Mouse (Mus musculus): ENCODE measurements at regions not wholly inside any gene's neighbourhood (a gene's known extent, or its start where the extent isn't known, plus 50 kb on each side); places are given as distances from the start of the nearest gene placed in this dataset.

GRCm38 (mm10) chr6:143375951-143376713, 209.1 kb downstream of the Etnk1 start:
- no peak for DNase-seq

GRCm38 (mm10) chr6:143377121-143377520, 210.1 kb downstream of the Etnk1 start:
- DNase-seq: no peak

- DNase-seq: no peak
These were observed 211.1 kb downstream of the Etnk1 start for GRCm38 (mm10) chr6:143378126-143378525.

GRCm38 (mm10) chr6:143380490-143380889, 213.5 kb downstream of the Etnk1 start:
- DNase-seq: no peak

GRCm38 (mm10) chr6:143386597-143387450, 219.8 kb downstream of the Etnk1 start:
- no peak for DNase-seq

DNA sequence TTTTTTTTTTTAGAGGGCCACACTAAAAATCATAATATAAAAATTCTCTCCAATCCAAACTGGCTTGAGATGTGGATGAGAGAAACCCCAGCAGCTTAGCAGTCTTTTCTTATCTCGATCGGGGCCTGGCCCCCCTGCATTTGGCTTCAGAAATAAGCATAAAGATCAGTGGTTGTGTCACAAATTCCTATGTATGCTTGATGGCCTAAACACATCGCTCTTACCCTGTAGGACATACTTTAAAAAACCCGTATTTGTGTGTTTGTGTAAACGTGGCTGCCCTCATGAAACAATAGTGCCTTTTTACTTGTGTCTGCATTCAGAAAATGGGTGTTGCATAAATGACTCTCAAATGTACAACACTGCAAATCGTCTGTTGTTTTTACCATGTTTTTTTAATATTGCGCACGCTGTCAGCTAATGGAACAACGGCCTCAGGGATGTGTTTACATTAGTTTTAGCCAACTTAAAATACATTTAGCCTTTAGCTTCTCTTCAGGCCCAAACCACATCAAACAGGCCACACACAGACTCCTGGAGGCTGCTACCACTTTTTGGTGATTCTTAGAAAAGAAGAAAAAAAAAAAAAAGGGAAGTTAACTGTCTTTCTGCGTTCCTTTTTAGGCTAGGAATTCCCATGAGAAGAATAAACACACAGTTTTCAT, 226.7 kb downstream of the Etnk1 start:
- no peak for DNase-seq

- DNase-seq: no peak
These were observed 227.4 kb downstream of the Etnk1 start for GRCm38 (mm10) chr6:143394377-143394776.

DNA sequence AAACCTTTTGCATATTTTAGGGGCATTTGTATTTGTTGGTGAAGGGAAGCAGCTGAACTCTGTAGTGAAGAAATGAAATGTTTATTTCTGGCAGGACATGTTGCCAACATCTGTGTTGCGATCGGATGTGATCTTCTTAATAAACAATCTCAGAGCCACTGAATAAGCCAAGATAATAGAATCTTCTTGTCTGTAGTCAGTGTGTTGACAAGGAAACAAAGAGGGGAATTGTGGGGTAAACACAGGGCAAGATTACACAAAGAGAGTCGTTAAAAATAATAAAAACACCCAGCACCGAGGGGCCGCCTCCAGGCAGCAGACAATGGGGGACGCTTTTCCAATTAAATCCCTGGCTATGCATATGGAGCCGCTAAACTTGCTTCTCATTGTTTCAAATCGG, 234.4 kb downstream of the Etnk1 start:
- no peak for DNase-seq

GRCm38 (mm10) chr6:143401921-143402320, 234.9 kb downstream of the Etnk1 start:
- DNase-seq: no peak

DNA sequence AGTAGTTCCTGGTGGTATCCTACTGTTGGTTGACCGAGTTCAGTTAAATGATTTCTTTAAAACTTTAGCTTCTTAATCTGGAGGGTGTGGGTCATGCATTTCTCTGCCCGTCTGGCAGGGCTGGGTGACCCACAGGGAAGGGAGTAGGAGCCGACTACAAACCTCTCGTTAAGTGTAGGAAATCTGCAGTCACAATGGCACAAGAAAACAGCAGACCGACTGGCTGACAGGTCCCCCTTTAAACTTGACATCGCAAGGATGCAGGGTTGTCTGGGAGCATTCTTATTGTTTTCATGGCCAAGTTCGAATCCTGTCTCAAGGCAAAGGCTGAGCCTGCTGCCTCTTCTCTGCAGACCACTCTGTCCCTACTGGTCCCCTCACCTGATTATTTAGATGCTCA, 235.7 kb downstream of the Etnk1 start:
- DNase-seq: no peak

- no peak for DNase-seq
These were observed 237.5 kb downstream of the Etnk1 start for GRCm38 (mm10) chr6:143404521-143404920.

- no peak for DNase-seq
These were observed 245.0 kb downstream of the Etnk1 start for GRCm38 (mm10) chr6:143412056-143412455.

GRCm38 (mm10) chr6:143412721-143413120, 245.7 kb downstream of the Etnk1 start:
- no peak for DNase-seq

GRCm38 (mm10) chr6:143414590-143415382, 247.8 kb downstream of the Etnk1 start:
- no peak for DNase-seq

- no peak for DNase-seq
These were observed 248.4 kb downstream of the Etnk1 start for GRCm38 (mm10) chr6:143415383-143415778.

- DNase-seq: no peak
These were observed 252.9 kb downstream of the Etnk1 start for GRCm38 (mm10) chr6:143419872-143420271.

DNA sequence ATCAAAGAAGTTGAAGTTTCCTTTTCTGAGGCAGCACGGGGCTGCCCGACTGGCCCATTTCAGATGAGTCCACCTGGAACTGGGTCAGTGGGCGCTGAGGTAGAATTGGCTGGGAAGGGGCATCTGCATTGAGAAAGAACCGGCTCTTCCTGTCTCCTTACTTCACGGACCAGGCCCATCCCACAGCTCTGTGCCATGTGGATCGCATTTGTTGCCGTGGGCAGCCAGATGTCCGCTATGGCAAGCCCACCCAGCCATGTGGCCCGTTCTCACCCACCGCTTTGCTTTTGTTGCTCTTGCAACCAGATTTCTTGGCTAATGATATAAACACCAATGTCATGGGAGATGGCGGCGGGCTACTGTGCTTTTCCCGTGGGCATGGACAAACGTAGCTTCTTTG, 256.0 kb downstream of the Etnk1 start:
- DNase-seq: no peak

DNA sequence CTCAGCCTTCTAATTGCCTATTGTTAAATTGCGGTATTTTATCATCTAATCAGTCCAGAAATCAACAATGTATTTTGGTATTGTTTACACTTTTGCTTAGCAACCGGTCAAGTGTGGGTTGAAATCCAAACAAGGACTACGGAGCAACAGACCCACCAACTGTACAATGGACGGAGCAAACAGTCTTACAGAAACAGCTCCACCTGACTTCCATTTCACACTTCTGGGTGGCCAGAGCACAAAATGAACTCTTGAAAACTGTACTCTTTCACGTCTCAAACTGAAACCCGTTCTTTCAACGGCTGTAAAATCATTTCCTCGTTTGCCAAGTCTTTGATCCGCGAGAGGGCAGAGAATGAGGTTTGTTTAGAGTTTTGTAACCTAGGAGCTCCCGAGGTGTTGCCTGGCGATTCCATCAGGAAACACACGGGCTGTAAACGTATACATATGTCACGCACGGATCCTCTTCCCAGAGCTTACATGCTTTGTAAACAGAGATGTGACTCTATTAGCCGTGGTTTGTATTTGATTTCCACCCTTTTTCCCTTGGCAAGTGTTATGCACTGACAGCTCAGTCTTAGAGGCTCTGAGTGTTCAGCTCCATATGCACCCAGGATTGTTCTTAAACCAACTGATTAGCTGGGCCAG, 258.3 kb downstream of the Etnk1 start:
- no peak for DNase-seq

DNA sequence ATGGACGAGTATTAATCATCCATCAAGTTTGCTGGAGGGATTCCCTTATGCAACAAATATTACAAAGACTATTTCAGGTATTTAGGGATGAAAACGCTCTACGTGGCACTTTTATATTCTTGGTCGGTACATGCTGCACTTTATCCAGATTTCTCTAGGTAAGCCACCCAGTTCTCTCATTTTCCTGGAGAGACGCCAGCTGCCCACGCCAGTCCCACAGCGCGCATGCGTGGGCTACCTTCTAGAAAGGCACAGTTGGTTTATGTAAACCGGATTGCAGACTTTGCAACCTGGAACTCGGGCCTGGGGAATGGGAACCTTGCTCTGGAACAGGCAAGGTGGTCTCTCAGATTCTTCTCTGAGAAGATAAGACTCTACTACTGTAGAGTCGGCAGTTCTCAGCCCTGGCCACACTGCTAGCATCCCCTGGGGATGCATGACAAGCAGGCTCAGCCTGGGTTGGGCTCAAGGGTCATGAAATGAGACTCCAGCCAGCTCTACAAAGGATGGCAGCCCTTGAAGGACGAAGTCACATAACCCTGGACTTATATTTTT, 265.0 kb downstream of the Etnk1 start:
- DNase-seq: no peak

GRCm38 (mm10) chr6:143437367-143438271, 270.6 kb downstream of the Etnk1 start:
- DNase-seq: no peak

GRCm38 (mm10) chr6:143438272-143438591, 271.2 kb downstream of the Etnk1 start:
- DNase-seq: no peak

All from thymus, postnatal 14 days (tissue).